Mouse (Mus musculus) ES-E14 (cell line): Measurements from ENCODE around the gene Gsta4. TPM values are rescaled to one million over a fixed set of nuclear protein-coding genes. Genes with fewer than 3 reads are reported as not detected.

ENCODE experiments used
- DNase-seq: peaks from one replicate; pipeline ENCODE4 v3.0.0-alpha.2; 2013; ENCODE audit warnings: low read depth, low spot score
- H3K27ac ChIP-seq: 2 replicates; pipeline ENCODE4 v1.5.1; 2012; ENCODE audit warnings: low read depth, mild to moderate bottlenecking, low read length, moderate library complexity, mixed read lengths; ENCODE audit not compliant: poor library complexity, insufficient read depth, severe bottlenecking
- H3K36me3 ChIP-seq: 2 replicates; pipeline ENCODE4 v1.6.1; 2012; ENCODE audit warnings: mild to moderate bottlenecking, low read length, moderate library complexity, mixed read lengths; ENCODE audit not compliant: control insufficient read depth, poor library complexity, insufficient read depth, severe bottlenecking
- H3K4me1 ChIP-seq, 2 experiments: fragments of 150-350 bp in 1 of 2; sonication (generic) in 1 of 2; 2 replicates each; pipeline ENCODE4 v1.6.1; 2012; ENCODE audit warnings: low read length in 2 of 2, mild to moderate bottlenecking in 1 of 2, mixed read lengths in 1 of 2; ENCODE audit not compliant: control insufficient read depth in 2 of 2, insufficient read depth in 2 of 2, poor library complexity in 1 of 2
- H3K4me3 ChIP-seq, 2 experiments: fragments of 150-350 bp in 1 of 2; sonication (generic) in 1 of 2; 2 replicates each; pipeline ENCODE4 v1.5.1; 2012; ENCODE audit warnings: low read length in 2 of 2, low read depth in 1 of 2, mild to moderate bottlenecking in 1 of 2, mixed read lengths in 1 of 2; ENCODE audit not compliant: insufficient read depth in 1 of 2, poor library complexity in 1 of 2, severe bottlenecking in 1 of 2
- H3K9ac ChIP-seq: 2 replicates; pipeline ENCODE4 v1.6.1; 2012; ENCODE audit warnings: low read depth, mild to moderate bottlenecking, low read length, mixed read lengths; ENCODE audit not compliant: poor library complexity, insufficient read depth, severe bottlenecking
- H3K9me3 ChIP-seq: fragments of 150-350 bp; sonication (generic); 2 replicates; pipeline ENCODE4 v1.6.1; 2012; ENCODE audit warnings: low read depth, mild to moderate bottlenecking, low read length; ENCODE audit not compliant: control insufficient read depth, insufficient read depth
- CHD2 ChIP-seq: IDR thresholded peaks from 2 replicates; pipeline ENCODE4 v1.6.1; 2014; ENCODE audit warnings: mild to moderate bottlenecking, low read depth, low read length, inconsistent platforms
- HCFC1 ChIP-seq: IDR thresholded peaks from 2 replicates; pipeline ENCODE4 v1.6.1; 2012; ENCODE audit warnings: low read length, inconsistent platforms, borderline replicate concordance; ENCODE audit not compliant: insufficient read depth
- MAFK ChIP-seq: IDR thresholded peaks from 2 replicates; pipeline ENCODE4 v1.6.1; 2014; ENCODE audit warnings: mild to moderate bottlenecking, low read depth, low read length, inconsistent platforms; ENCODE audit not compliant: insufficient read depth
- ZC3H11A ChIP-seq: IDR thresholded peaks from 2 replicates; pipeline ENCODE4 v1.6.1; 2012; ENCODE audit warnings: low read depth, mild to moderate bottlenecking, inconsistent platforms, low read length, borderline replicate concordance
- ZNF384 ChIP-seq: IDR thresholded peaks from 2 replicates; pipeline ENCODE4 v1.6.1; 2012; ENCODE audit warnings: low read depth, low read length, inconsistent platforms
- in situ Hi-C, 2 experiments: fragments of 600-800 bp; cut with MboI; formaldehyde crosslinking; loops; one replicate each; pipeline ENCODE4 v1.15.1; 2025; ENCODE audit warnings: low sequenced_read_pairs in 2 of 2, inconsistent platforms in 1 of 2; ENCODE audit not compliant: unreplicated experiment in 2 of 2
- total RNA-seq: library from RNA; depleted of rRNA; stranded (reverse); fragments of 300-350 nt; gene quantifications from 2 replicates; pipeline ENCODE4 v1.2.3, GENCODE M21; 2012

Gene Gsta4
- total RNA-seq, 1 experiment, result 309 TPM

GRCm38 (mm10) chr9:78222616-78223015 lies 40.0 kb downstream of the Gsta4 start:
- Histone ChIP-seq H3K27ac (no peak overlapping the region), H3K4me3 (no peak overlapping the region), H3K4me1 (peaks cover 2 to 11% of the 10 kb centered on the region in 2 experiments; a peak in 3 of 4 replicates), H3K9ac (no peak overlapping the region), H3K9me3 (no peaks in the 10 kb centered on the region), H3K36me3 (no peaks in the 10 kb centered on the region)
- in situ Hi-C loops, result no loop called here
- TF ChIP-seq CHD2 (no peak), HCFC1 (no peak), ZNF384 (no peak), ZC3H11A (no peak), MAFK (no peak)
- no peak for DNase-seq

GRCm38 (mm10) chr9:78223221-78223902 lies 40.8 kb downstream of the Gsta4 start:
- TF ChIP-seq HCFC1, result no peak
- TF ChIP-seq CHD2, result no peak
- no peak for TF ChIP-seq ZNF384
- TF ChIP-seq MAFK, result no peak
- no peak for TF ChIP-seq ZC3H11A
- Histone ChIP-seq H3K9ac (no peak overlapping the region), H3K9me3 (no peaks in the 10 kb centered on the region), H3K36me3 (no peaks in the 10 kb centered on the region), H3K4me1 (peaks cover 2 to 11% of the 10 kb centered on the region in 2 experiments; a peak in 3 of 4 replicates), H3K4me3 (no peak overlapping the region), H3K27ac (no peak overlapping the region)
- in situ Hi-C loops, result no loop called here
- DNase-seq, result no peak

GRCm38 (mm10) chr9:78224418-78224817 lies 41.8 kb downstream of the Gsta4 start:
- H3K9me3 ChIP-seq, result no peaks in the 10 kb centered on the region
- peaks cover 2 to 11% of the 10 kb centered on the region in 2 experiments; a peak in 3 of 4 replicates for H3K4me1 ChIP-seq
- no peak overlapping the region for H3K27ac ChIP-seq
- H3K9ac ChIP-seq, result no peak overlapping the region
- TF ChIP-seq MAFK (no peak), CHD2 (no peak), ZNF384 (no peak), ZC3H11A (no peak), HCFC1 (no peak)
- in situ Hi-C loops, result no loop called here
- H3K36me3 ChIP-seq, result no peaks in the 10 kb centered on the region
- no peak for DNase-seq
- no peak overlapping the region for H3K4me3 ChIP-seq

DNA sequence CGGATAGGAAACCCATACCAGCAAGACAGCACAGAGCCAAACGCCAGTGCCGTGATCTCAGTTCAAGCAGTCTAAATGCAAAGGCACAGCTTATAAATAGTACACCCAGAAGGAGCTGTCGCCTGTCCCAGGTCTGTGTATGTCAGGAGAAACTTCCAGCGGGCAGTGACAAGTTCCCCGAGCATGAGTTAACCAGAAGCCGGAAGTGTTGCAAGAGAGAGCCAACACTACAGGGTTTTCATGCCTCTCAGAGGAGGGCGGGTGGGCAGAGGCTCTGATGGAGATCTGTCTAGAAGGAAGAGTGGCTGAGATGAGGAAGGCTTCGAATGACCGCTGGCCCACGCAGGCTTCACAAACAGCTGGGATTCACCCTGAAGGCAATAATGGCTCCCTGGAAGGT lies 42.7 kb downstream of the Gsta4 start:
- TF ChIP-seq CHD2, result no peak
- TF ChIP-seq MAFK, result no peak
- no peak for TF ChIP-seq ZNF384
- TF ChIP-seq ZC3H11A, result no peak
- TF ChIP-seq HCFC1, result no peak
- Histone ChIP-seq H3K27ac (no peak overlapping the region), H3K4me3 (peak overlapping the region in 1 of 2 experiments; percentile 12; a peak in 1 of 4 replicates), H3K9ac (no peak overlapping the region), H3K9me3 (no peaks in the 10 kb centered on the region), H3K4me1 (peaks cover 2 to 11% of the 10 kb centered on the region in 2 experiments; a peak in 3 of 4 replicates), H3K36me3 (no peaks in the 10 kb centered on the region)
- in situ Hi-C loops, result no loop called here
- no peak for DNase-seq
